Mouse (Mus musculus): Measurements from ENCODE around the gene Mier3. TPM values are rescaled to one million over a fixed set of nuclear protein-coding genes. Genes with fewer than 3 reads are reported as not detected.

The Mier3 gene
- polyA plus RNA-seq (2015; fragmentation: Nextera tagmentation; extraction: Ambion mirVana): 6.0 and 6.9 TPM in 2 replicates

- H3K4me3 ChIP-seq (ENCODE audit: low read depth, low read length): no peak within 1 kb of the TSS
- H3K4me1 ChIP-seq (replicated peaks; ENCODE audit: control insufficient read depth, insufficient read depth, low read length): no peaks in the 10 kb centered on the region
- WGBS: 74% methylated on average over 4 of the region's 4 CpGs
- no peak within 1 kb of the TSS for H3K27ac ChIP-seq (ENCODE audit: low read depth, low read length)
- ATAC-seq: no peak
- H3K27me3 ChIP-seq (replicated peaks; ENCODE audit: control insufficient read depth, insufficient read depth, low read length): no peaks in the 10 kb centered on the region
- H3K36me3 ChIP-seq (ENCODE audit: control insufficient read depth, insufficient read depth): no peaks in the 10 kb centered on the region
- H3K9me3 ChIP-seq (ENCODE audit: control insufficient read depth): 0 out of 2 replicates have a peak, but pooled peaks cover under 1% of the 10 kb centered on the region
- no peak within 1 kb of the TSS for H3K9ac ChIP-seq (ENCODE audit: low read depth, low read length)
- no peak within 1 kb of the TSS for H3K4me2 ChIP-seq (replicated peaks; ENCODE audit: low read depth)
- TF ChIP-seq CTCF (IDR thresholded peaks at IDR 0.05; ENCODE audit: low read depth): no peak
These were observed at the start of gene Mier3 for GRCm38 (mm10) chr13:111680679-111681078. TSS of gene Mier3 (plus strand) at chr13:111680979.

GRCm38 (mm10) chr13:111634163-111635160, 46.3 kb upstream of the Mier3 start:
- ATAC-seq: no peak
- Histone ChIP-seq H3K4me2 (replicated peaks; ENCODE audit: low read depth) (no peak overlapping the region), H3K4me1 (replicated peaks; ENCODE audit: control insufficient read depth, insufficient read depth, low read length) (no peaks in the 10 kb centered on the region), H3K27me3 (replicated peaks; ENCODE audit: control insufficient read depth, insufficient read depth, low read length) (no peaks in the 10 kb centered on the region), H3K9me3 (ENCODE audit: control insufficient read depth) (no peaks in the 10 kb centered on the region), H3K27ac (ENCODE audit: low read depth, low read length) (no peak overlapping the region), H3K36me3 (ENCODE audit: control insufficient read depth, insufficient read depth) (no peaks in the 10 kb centered on the region), H3K4me3 (ENCODE audit: low read depth, low read length) (no peak overlapping the region), H3K9ac (ENCODE audit: low read depth, low read length) (no peak overlapping the region)
- 67% methylated on average over 15 of the region's 16 CpGs for WGBS
- no peak for TF ChIP-seq CTCF (IDR thresholded peaks at IDR 0.05; ENCODE audit: low read depth)

GRCm38 (mm10) chr13:111640319-111640718, 40.5 kb upstream of the Mier3 start:
- Histone ChIP-seq H3K9ac (ENCODE audit: low read depth, low read length) (no peak overlapping the region), H3K4me2 (replicated peaks; ENCODE audit: low read depth) (no peak overlapping the region), H3K9me3 (ENCODE audit: control insufficient read depth) (no peaks in the 10 kb centered on the region), H3K4me1 (replicated peaks; ENCODE audit: control insufficient read depth, insufficient read depth, low read length) (no peaks in the 10 kb centered on the region), H3K27me3 (replicated peaks; ENCODE audit: control insufficient read depth, insufficient read depth, low read length) (no peaks in the 10 kb centered on the region), H3K4me3 (ENCODE audit: low read depth, low read length) (no peak overlapping the region), H3K36me3 (ENCODE audit: control insufficient read depth, insufficient read depth) (no peaks in the 10 kb centered on the region), H3K27ac (ENCODE audit: low read depth, low read length) (no peak overlapping the region)
- no peak for TF ChIP-seq CTCF (IDR thresholded peaks at IDR 0.05; ENCODE audit: low read depth)
- WGBS: 83% methylated on average over 6 of the region's 6 CpGs
- ATAC-seq: no peak

GRCm38 (mm10) chr13:111643636-111644035, 37.1 kb upstream of the Mier3 start:
- H3K9me3 ChIP-seq (ENCODE audit: control insufficient read depth): no peaks in the 10 kb centered on the region
- H3K27me3 ChIP-seq (replicated peaks; ENCODE audit: control insufficient read depth, insufficient read depth, low read length): no peaks in the 10 kb centered on the region
- H3K27ac ChIP-seq (ENCODE audit: low read depth, low read length): no peak overlapping the region
- no peak overlapping the region for H3K9ac ChIP-seq (ENCODE audit: low read depth, low read length)
- H3K4me3 ChIP-seq (ENCODE audit: low read depth, low read length): no peak overlapping the region
- no peak for ATAC-seq
- 70% methylated on average over 2 of the region's 2 CpGs for WGBS
- no peaks in the 10 kb centered on the region for H3K36me3 ChIP-seq (ENCODE audit: control insufficient read depth, insufficient read depth)
- H3K4me1 ChIP-seq (replicated peaks; ENCODE audit: control insufficient read depth, insufficient read depth, low read length): no peaks in the 10 kb centered on the region
- TF ChIP-seq CTCF (IDR thresholded peaks at IDR 0.05; ENCODE audit: low read depth): no peak
- no peak overlapping the region for H3K4me2 ChIP-seq (replicated peaks; ENCODE audit: low read depth)

- WGBS: 80% methylated on average over 9 of the region's 9 CpGs
- Histone ChIP-seq H3K9me3 (ENCODE audit: control insufficient read depth) (no peaks in the 10 kb centered on the region), H3K4me3 (ENCODE audit: low read depth, low read length) (no peak overlapping the region), H3K4me2 (replicated peaks; ENCODE audit: low read depth) (no peak overlapping the region), H3K4me1 (replicated peaks; ENCODE audit: control insufficient read depth, insufficient read depth, low read length) (no peaks in the 10 kb centered on the region), H3K36me3 (ENCODE audit: control insufficient read depth, insufficient read depth) (no peaks in the 10 kb centered on the region), H3K27me3 (replicated peaks; ENCODE audit: control insufficient read depth, insufficient read depth, low read length) (no peaks in the 10 kb centered on the region), H3K9ac (ENCODE audit: low read depth, low read length) (no peak overlapping the region), H3K27ac (ENCODE audit: low read depth, low read length) (no peak overlapping the region)
- ATAC-seq: no peak
- no peak for TF ChIP-seq CTCF (IDR thresholded peaks at IDR 0.05; ENCODE audit: low read depth)
These were observed 34.6 kb upstream of the Mier3 start for GRCm38 (mm10) chr13:111646204-111646603.

GRCm38 (mm10) chr13:111647279-111647678, 33.5 kb upstream of the Mier3 start:
- Histone ChIP-seq H3K27me3 (replicated peaks; ENCODE audit: control insufficient read depth, insufficient read depth, low read length) (no peaks in the 10 kb centered on the region), H3K36me3 (ENCODE audit: control insufficient read depth, insufficient read depth) (no peaks in the 10 kb centered on the region), H3K9ac (ENCODE audit: low read depth, low read length) (no peak overlapping the region), H3K4me2 (replicated peaks; ENCODE audit: low read depth) (no peak overlapping the region), H3K4me3 (ENCODE audit: low read depth, low read length) (no peak overlapping the region), H3K4me1 (replicated peaks; ENCODE audit: control insufficient read depth, insufficient read depth, low read length) (no peaks in the 10 kb centered on the region), H3K27ac (ENCODE audit: low read depth, low read length) (no peak overlapping the region), H3K9me3 (ENCODE audit: control insufficient read depth) (no peaks in the 10 kb centered on the region)
- no peak for TF ChIP-seq CTCF (IDR thresholded peaks at IDR 0.05; ENCODE audit: low read depth)
- no peak for ATAC-seq
- WGBS: 74% methylated on average over 4 of the region's 4 CpGs

Measured in intestine, postnatal 0 days (tissue).